Mouse (Mus musculus): Measurements from ENCODE around the gene Trp53bp2. TPM values are rescaled to one million over a fixed set of nuclear protein-coding genes. Genes with fewer than 3 reads are reported as not detected.

Gene Trp53bp2
- total and polyA plus RNA-seq, 3 experiments: 2.6 to 15.1 TPM; not detected in 1

- DNase-seq (ENCODE audit: low read depth, low spot score): no peak
- Histone ChIP-seq H3K4me1 (ENCODE audit: control insufficient read depth in 1 of 2, insufficient read depth in 2 of 2, low read length in 2 of 2) (peaks cover 2 to 10% of the 10 kb centered on the region in 2 experiments), H3K79me2 (ENCODE audit: control insufficient read depth, insufficient read depth, low read length, poor library complexity) (peaks cover 3% of the 10 kb centered on the region; the same call in 1 of the 2 replicates), H3K27ac (ENCODE audit: control insufficient read depth, low read depth, low read length) (no peak overlapping the region), H3K27me3 (ENCODE audit: control insufficient read depth in 1 of 2, insufficient read depth in 2 of 2, low read length in 2 of 2) (no peaks in the 10 kb centered on the region), H3K36me3 (ENCODE audit: control insufficient read depth in 1 of 2, insufficient read depth in 2 of 2, low read length in 2 of 2) (peaks cover 0 to 11% of the 10 kb centered on the region in 2 experiments; a peak in 2 of 4 replicates), H3K9me3 (replicated peaks; ENCODE audit: insufficient read depth, low read length) (no peaks in the 10 kb centered on the region), H3K4me3 (ENCODE audit: control insufficient read depth in 1 of 2, insufficient read depth in 1 of 2, low read depth in 2 of 2, low read length in 2 of 2) (no peak overlapping the region), H3K9ac (ENCODE audit: control insufficient read depth, low read depth, low read length, poor library complexity, severe bottlenecking) (no peak overlapping the region)
- TF ChIP-seq CHD1 (IDR thresholded peaks at IDR 0.05; ENCODE audit: low read depth, low read length): no peak
- TF ChIP-seq RCOR1 (IDR thresholded peaks at IDR 0.05; ENCODE audit: low read depth, low read length): no peak
- TF ChIP-seq ZNF384 (IDR thresholded peaks at IDR 0.05; ENCODE audit: low read depth, low read length): no peak
- TF ChIP-seq USF2 (IDR thresholded peaks at IDR 0.05; ENCODE audit: borderline replicate concordance in 1 of 2, insufficient read depth in 1 of 2, low read depth in 1 of 2, low read length in 2 of 2): no peak
- no peak for TF ChIP-seq GATA1 (IDR thresholded peaks at IDR 0.05; ENCODE audit: low read depth, low read length)
Observed at GRCm38 (mm10) chr1:182424274-182424673, 15.3 kb downstream of the Trp53bp2 start.

GRCm38 (mm10) chr1:182425176-182425575 lies 16.2 kb downstream of the Trp53bp2 start:
- DNase-seq (ENCODE audit: low read depth, low spot score): no peak
- Histone ChIP-seq H3K4me1 (ENCODE audit: control insufficient read depth in 1 of 2, insufficient read depth in 2 of 2, low read length in 2 of 2) (peaks cover 2 to 10% of the 10 kb centered on the region in 2 experiments), H3K27me3 (ENCODE audit: control insufficient read depth in 1 of 2, insufficient read depth in 2 of 2, low read length in 2 of 2) (no peaks in the 10 kb centered on the region), H3K27ac (ENCODE audit: control insufficient read depth, low read depth, low read length) (no peak overlapping the region), H3K79me2 (ENCODE audit: control insufficient read depth, insufficient read depth, low read length, poor library complexity) (no peaks in the 10 kb centered on the region), H3K9ac (ENCODE audit: control insufficient read depth, low read depth, low read length, poor library complexity, severe bottlenecking) (no peak overlapping the region), H3K9me3 (replicated peaks; ENCODE audit: insufficient read depth, low read length) (no peaks in the 10 kb centered on the region), H3K4me3 (ENCODE audit: control insufficient read depth in 1 of 2, insufficient read depth in 1 of 2, low read depth in 2 of 2, low read length in 2 of 2) (no peak overlapping the region), H3K36me3 (ENCODE audit: control insufficient read depth in 1 of 2, insufficient read depth in 2 of 2, low read length in 2 of 2) (peaks cover 0 to 11% of the 10 kb centered on the region in 2 experiments; a peak in 2 of 4 replicates)
- TF ChIP-seq MYB (IDR thresholded peaks at IDR 0.05; ENCODE audit: low read depth, low read length): no peak
- TF ChIP-seq CTCF (IDR thresholded peaks at IDR 0.05 in 2 of 3, conservative IDR thresholded peaks at IDR 0.05 in 1 of 3; ENCODE audit: control insufficient read depth in 1 of 3, insufficient read depth in 1 of 3, low read depth in 2 of 3, low read length in 3 of 3, poor library complexity in 1 of 3, severe bottlenecking in 1 of 3): no peak
- TF ChIP-seq NELFE (IDR thresholded peaks at IDR 0.05; ENCODE audit: low read depth, low read length): no peak
- no peak for TF ChIP-seq EP300 (IDR thresholded peaks at IDR 0.05; ENCODE audit: low read depth in 1 of 2, low read length in 2 of 2)
- no peak for TF ChIP-seq HCFC1 (IDR thresholded peaks at IDR 0.05; ENCODE audit: low read depth, low read length)
- no peak for TF ChIP-seq MYC (IDR thresholded peaks at IDR 0.05; ENCODE audit: low read depth, low read length)
- no peak for TF ChIP-seq ZKSCAN1 (IDR thresholded peaks at IDR 0.05; ENCODE audit: low read depth, low read length)
- TF ChIP-seq GABPA (IDR thresholded peaks at IDR 0.05; ENCODE audit: low read depth, low read length): no peak
- no peak for TF ChIP-seq POLR2AphosphoS5 (IDR thresholded peaks at IDR 0.05; ENCODE audit: borderline replicate concordance, low read depth, low read length)
- no peak for TF ChIP-seq POLR2AphosphoS2 (IDR thresholded peaks at IDR 0.05; ENCODE audit: low read length)
- TF ChIP-seq ZMIZ1 (IDR thresholded peaks at IDR 0.05; ENCODE audit: low read depth, low read length): no peak
- no peak for TF ChIP-seq POLR2A (IDR thresholded peaks at IDR 0.05; ENCODE audit: control insufficient read depth in 1 of 2, insufficient read depth in 1 of 2, low read depth in 1 of 2, low read length in 2 of 2, poor library complexity in 1 of 2)
- TF ChIP-seq GATA1 (IDR thresholded peaks at IDR 0.05; ENCODE audit: low read depth, low read length): no peak
- no peak for TF ChIP-seq ZNF384 (IDR thresholded peaks at IDR 0.05; ENCODE audit: low read depth, low read length)
- TF ChIP-seq BHLHE40 (IDR thresholded peaks at IDR 0.05; ENCODE audit: borderline replicate concordance, low read depth, low read length): no peak
- TF ChIP-seq TAL1 (IDR thresholded peaks at IDR 0.05; ENCODE audit: low read length): no peak
- TF ChIP-seq SIN3A (IDR thresholded peaks at IDR 0.05; ENCODE audit: low read length): no peak
